Mouse (Mus musculus): ENCODE measurements around the gene Atg7. TPM values are rescaled to one million over a fixed set of nuclear protein-coding genes. Genes with fewer than 3 reads are reported as not detected.

Gene Atg7
- total and polyA plus RNA-seq, 3 experiments: 11.1 to 15.7 (median 14.8) TPM

- dilution Hi-C loops (cut with MboI; ENCODE audit: extremely low pct_ligation_motif_present, extremely low pct_unique_long_range_greater_than_20kb, low sequenced_read_pairs) (no loop called here), in situ Hi-C loops (cut with MboI; ENCODE audit: low pct_ligation_motif_present, low pct_unique_long_range_greater_than_20kb, low sequenced_read_pairs) (loop anchor here (25.0 kb wide), 2 partner anchors 223 to 348 kb away; no protein-coding TSS in a partner anchor)
- Histone ChIP-seq H3K4me2 (ENCODE audit: insufficient read depth, low read depth, poor library complexity, severe bottlenecking) (no peak overlapping the region), H3K9ac (ENCODE audit: insufficient read depth, low read depth) (no peak overlapping the region), H3K79me2 (replicated peaks; ENCODE audit: control insufficient read depth, extremely low read depth, insufficient read depth, poor library complexity, severe bottlenecking) (no peaks in the 10 kb centered on the region), H3K4me3 (replicated peaks in 1 of 3; ENCODE audit: low read depth in 2 of 3, low read length in 2 of 3, poor library complexity in 1 of 3) (no peak overlapping the region), H3K27ac (ENCODE audit: insufficient read depth, low read depth) (no peak overlapping the region), H3K36me3 (replicated peaks in 1 of 2; ENCODE audit: control insufficient read depth in 1 of 2, insufficient read depth in 1 of 2, low read length in 1 of 2) (peaks cover 28 to 78% of the 10 kb centered on the region in 2 experiments), H3K9me3 (replicated peaks; ENCODE audit: low read length) (no peaks in the 10 kb centered on the region), H3K27me3 (replicated peaks) (no peaks in the 10 kb centered on the region), H3K4me1 (ENCODE audit: control insufficient read depth in 1 of 2, insufficient read depth in 2 of 2) (no peaks in the 10 kb centered on the region)
- no peak for TF ChIP-seq TBP (conservative IDR thresholded peaks at IDR 0.05; ENCODE audit: low read depth, low read length)
- TF ChIP-seq USF2 (conservative IDR thresholded peaks at IDR 0.05; ENCODE audit: low read depth, low read length): no peak
- no peak for TF ChIP-seq ELF1 (IDR thresholded peaks at IDR 0.05; ENCODE audit: low read depth, low read length)
- TF ChIP-seq RCOR1 (conservative IDR thresholded peaks at IDR 0.05; ENCODE audit: low read depth, low read length): no peak
- no peak for TF ChIP-seq ZMIZ1 (IDR thresholded peaks at IDR 0.05; ENCODE audit: low read depth, low read length)
- TF ChIP-seq CTCF (conservative IDR thresholded peaks at IDR 0.05 in 1 of 2, IDR thresholded peaks at IDR 0.05 in 1 of 2; ENCODE audit: low read depth in 2 of 2, low read length in 2 of 2): peak in 1 of 2 experiments; percentile 43; a peak in 2 of 4 replicates
- TF ChIP-seq HCFC1 (IDR thresholded peaks at IDR 0.05; ENCODE audit: low read depth, low read length): no peak
- peak; percentile 38 for TF ChIP-seq RAD21 (IDR thresholded peaks at IDR 0.05; ENCODE audit: low read depth, low read length)
- TF ChIP-seq JUN (IDR thresholded peaks at IDR 0.05; ENCODE audit: insufficient read depth, low read depth, low read length): no peak
- no peak for TF ChIP-seq JUND (conservative IDR thresholded peaks at IDR 0.05; ENCODE audit: low read depth, low read length)
- no peak for TF ChIP-seq EP300 (IDR thresholded peaks at IDR 0.05; ENCODE audit: low read length)
- DNase-seq (ENCODE audit: extremely low read depth): no peak
These were observed 42.5 kb downstream of the Atg7 start for GRCm38 (mm10) chr6:114685412-114685811.

GRCm38 (mm10) chr6:114687035-114687434 is 44.1 kb downstream of the Atg7 start:
- dilution Hi-C loops (cut with MboI; ENCODE audit: extremely low pct_ligation_motif_present, extremely low pct_unique_long_range_greater_than_20kb, low sequenced_read_pairs) (no loop called here), in situ Hi-C loops (cut with MboI; ENCODE audit: low pct_ligation_motif_present, low pct_unique_long_range_greater_than_20kb, low sequenced_read_pairs) (loop anchor here (25.0 kb wide), 2 partner anchors 225 to 350 kb away; no protein-coding TSS in a partner anchor)
- Histone ChIP-seq H3K9ac (ENCODE audit: insufficient read depth, low read depth) (no peak overlapping the region), H3K9me3 (replicated peaks; ENCODE audit: low read length) (no peaks in the 10 kb centered on the region), H3K27me3 (replicated peaks) (no peaks in the 10 kb centered on the region), H3K79me2 (replicated peaks; ENCODE audit: control insufficient read depth, extremely low read depth, insufficient read depth, poor library complexity, severe bottlenecking) (no peaks in the 10 kb centered on the region), H3K27ac (ENCODE audit: insufficient read depth, low read depth) (no peak overlapping the region), H3K36me3 (replicated peaks in 1 of 2; ENCODE audit: control insufficient read depth in 1 of 2, insufficient read depth in 1 of 2, low read length in 1 of 2) (peaks cover 16 to 72% of the 10 kb centered on the region in 2 experiments), H3K4me3 (replicated peaks in 1 of 3; ENCODE audit: low read depth in 2 of 3, low read length in 2 of 3, poor library complexity in 1 of 3) (no peak overlapping the region), H3K4me1 (ENCODE audit: control insufficient read depth in 1 of 2, insufficient read depth in 2 of 2) (no peaks in the 10 kb centered on the region), H3K4me2 (ENCODE audit: insufficient read depth, low read depth, poor library complexity, severe bottlenecking) (no peak overlapping the region)
- no peak for TF ChIP-seq MAX (IDR thresholded peaks at IDR 0.05; ENCODE audit: low read length)
- TF ChIP-seq RCOR1 (conservative IDR thresholded peaks at IDR 0.05; ENCODE audit: low read depth, low read length): no peak
- TF ChIP-seq E2F4 (IDR thresholded peaks at IDR 0.05; ENCODE audit: insufficient replicate concordance, low read depth, low read length): no peak
- no peak for TF ChIP-seq ZNF384 (IDR thresholded peaks at IDR 0.05; ENCODE audit: low read depth, low read length)
- no peak for TF ChIP-seq USF1 (IDR thresholded peaks at IDR 0.05; ENCODE audit: low read depth, low read length)
- no peak for TF ChIP-seq MXI1 (IDR thresholded peaks at IDR 0.05; ENCODE audit: low read depth, low read length)
- TF ChIP-seq SIN3A (IDR thresholded peaks at IDR 0.05; ENCODE audit: low read length): no peak
- TF ChIP-seq ZC3H11A (IDR thresholded peaks at IDR 0.05; ENCODE audit: low read depth, low read length): no peak
- TF ChIP-seq NRF1 (IDR thresholded peaks at IDR 0.05; ENCODE audit: low read depth, low read length): no peak
- no peak for TF ChIP-seq USF2 (conservative IDR thresholded peaks at IDR 0.05; ENCODE audit: low read depth, low read length)
- TF ChIP-seq TCF12 (IDR thresholded peaks at IDR 0.05; ENCODE audit: low read depth, low read length): no peak
- DNase-seq (ENCODE audit: extremely low read depth): no peak
